Mouse (Mus musculus) hindbrain, embryonic 10.5 days (tissue): ENCODE results near the gene Catsper4. TPM values are rescaled to one million over a fixed set of nuclear protein-coding genes. Genes with fewer than 3 reads are reported as not detected.
A peak's percentile ranks its signal among the peaks of the same experiment; 100 is the strongest.
"Not testable (repeated sequence)": the region's sequence is repeated elsewhere in the genome, so short reads cannot be mapped to it uniquely, and the experiment has no call there.

Experiments
- DNase-seq: peaks from one replicate; pipeline ENCODE4 v3.0.0-alpha.2; 2017; ENCODE audit warnings: low spot score
- H3K27ac ChIP-seq: fragments of 300-500 bp; sonication (generic); 2 replicates; pipeline ENCODE4 v1.5.1; 2016; ENCODE audit warnings: mild to moderate bottlenecking, moderate library complexity
- H3K27me3 ChIP-seq: fragments of 300-500 bp; sonication (generic); 2 replicates; pipeline ENCODE4 v1.6.1; 2016; ENCODE audit warnings: mild to moderate bottlenecking; ENCODE audit not compliant: poor library complexity, insufficient read depth, severe bottlenecking
- H3K36me3 ChIP-seq: fragments of 300-500 bp; sonication (generic); 2 replicates; pipeline ENCODE4 v1.6.1; 2016; ENCODE audit warnings: mild to moderate bottlenecking, moderate library complexity
- H3K4me1 ChIP-seq: fragments of 300-500 bp; sonication (generic); replicated peaks from 2 replicates; pipeline ENCODE4 v1.6.1; 2016; ENCODE audit warnings: mild to moderate bottlenecking
- H3K4me3 ChIP-seq: fragments of 300-500 bp; sonication (generic); 2 replicates; pipeline ENCODE4 v1.5.1; 2016; ENCODE audit warnings: mild to moderate bottlenecking, moderate library complexity
- H3K9me3 ChIP-seq: fragments of 300-500 bp; sonication (generic); 2 replicates; pipeline ENCODE4 v1.6.1; 2016; ENCODE audit warnings: mild to moderate bottlenecking, moderate library complexity
- WGBS: fragments of 180-500 bp; shearing (Covaris S2); methylation state at CpG from one replicate; pipeline ENCODE4 v1.1.7; 2016; 5-methylcytosine and 5-hydroxymethylcytosine counted together
- polyA plus RNA-seq: library from polyadenylated mRNA; unstranded; fragments of >200 nt; fragmentation: Nextera tagmentation; extraction: Ambion mirVana; gene quantifications from 2 replicates; pipeline ENCODE4 v1.2.1, GENCODE M21; 2016

Gene Catsper4
- not detected in 2 replicates for polyA plus RNA-seq

GRCm38 (mm10) chr4:134227194-134227593 is at the start of gene Catsper4:
TSS of gene Catsper4 (minus strand) at chr4:134227383.
- 76% methylated on average over 8 of the region's 8 CpGs for WGBS
- DNase-seq, result no peak
- H3K4me3 ChIP-seq, result no peak within 1 kb of the TSS; the same call in 1 of the 2 replicates
- H3K36me3 ChIP-seq, result no peaks in the 10 kb centered on the region
- H3K4me1 ChIP-seq, result peaks cover 14% of the 10 kb centered on the region
- H3K9me3 ChIP-seq, result no peaks in the 10 kb centered on the region
- no peak within 1 kb of the TSS for H3K27ac ChIP-seq
- H3K27me3 ChIP-seq, result 0 out of 2 replicates have a peak, but pooled peaks cover 3% of the 10 kb centered on the region

DNA sequence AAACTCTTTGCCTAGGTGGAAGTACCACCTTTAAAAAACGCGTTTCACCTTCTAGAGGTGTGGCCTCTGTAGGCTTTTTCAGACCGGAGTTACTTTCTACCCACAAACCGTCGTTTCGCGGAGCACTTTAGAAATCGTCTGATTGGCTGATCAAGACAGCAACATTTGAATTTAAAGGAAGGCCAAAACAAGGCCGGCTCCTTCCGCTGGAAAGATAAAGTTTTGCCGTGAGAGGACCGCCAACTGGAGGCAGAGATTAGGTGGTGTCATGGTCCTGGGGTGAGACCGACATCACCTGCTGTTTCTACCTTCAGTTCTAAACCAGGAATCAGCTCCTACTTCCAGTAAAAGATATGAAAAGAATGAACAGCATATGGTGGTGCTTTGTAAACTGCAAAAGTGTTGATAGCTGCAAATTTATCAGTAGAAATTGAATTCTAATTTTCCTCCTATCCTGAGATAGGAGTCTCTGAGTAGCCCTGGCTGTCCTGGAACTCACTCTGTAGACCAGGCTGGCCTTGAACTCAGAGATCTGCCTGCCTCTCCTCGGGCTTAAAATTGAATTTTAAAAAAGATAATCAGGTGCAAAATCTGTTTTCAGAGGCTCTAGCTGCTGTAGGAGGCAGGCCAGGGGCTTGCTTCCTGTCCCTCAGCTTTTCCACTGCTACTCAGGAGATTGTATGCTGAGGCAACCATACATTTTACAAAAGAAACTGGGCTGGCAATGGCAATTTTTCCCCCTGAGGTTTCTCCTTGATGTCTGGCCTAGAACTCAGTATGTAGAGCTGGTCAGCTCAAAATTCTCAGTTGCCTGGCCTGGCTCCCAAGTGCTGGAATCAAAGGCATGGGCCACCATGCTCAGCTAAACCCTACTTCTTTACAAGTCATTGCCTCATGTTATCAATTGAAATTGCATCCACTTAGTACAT is 46.5 kb upstream of the Catsper4 start:
- peak overlapping the region; percentile 31 for H3K4me3 ChIP-seq
- WGBS, result 8% methylated on average over 14 of the region's 14 CpGs
- no peaks in the 10 kb centered on the region for H3K9me3 ChIP-seq
- DNase-seq, result no peak
- H3K27ac ChIP-seq, result no peak overlapping the region
- H3K4me1 ChIP-seq, result peaks cover 13% of the 10 kb centered on the region
- H3K27me3 ChIP-seq, result no peaks in the 10 kb centered on the region
- peaks cover 33% of the 10 kb centered on the region for H3K36me3 ChIP-seq

- Histone ChIP-seq H3K4me1 (peaks cover 13% of the 10 kb centered on the region), H3K4me3 (peak overlapping the region; percentile 31), H3K27me3 (no peaks in the 10 kb centered on the region), H3K27ac (no peak overlapping the region), H3K9me3 (no peaks in the 10 kb centered on the region), H3K36me3 (peaks cover 25% of the 10 kb centered on the region)
- 34% methylated on average over 13 of the region's 13 CpGs for WGBS
- no peak for DNase-seq
Observed at GRCm38 (mm10) chr4:134272731-134273416, 45.7 kb upstream of the Catsper4 start.

DNA sequence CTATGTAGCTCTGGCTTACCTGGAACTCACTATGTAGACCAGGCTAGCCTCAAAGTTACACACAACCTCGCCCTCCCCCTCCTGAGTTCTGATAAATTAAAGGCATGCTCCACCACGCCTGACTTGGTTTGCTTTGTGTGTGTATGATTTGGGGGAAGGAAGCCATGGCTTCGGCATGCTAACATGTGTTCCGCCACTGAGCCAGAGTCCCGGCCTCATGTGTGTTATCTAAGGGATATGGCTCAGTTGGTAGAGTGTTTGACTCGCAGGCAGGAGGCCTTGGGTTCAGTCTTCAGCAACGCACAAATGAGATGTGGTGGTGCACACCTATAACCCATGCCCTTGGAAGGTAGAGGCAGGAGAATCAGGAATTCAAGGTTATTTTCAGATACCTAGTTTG is 44.8 kb upstream of the Catsper4 start:
- Histone ChIP-seq H3K4me3 (no peak overlapping the region), H3K9me3 (no peaks in the 10 kb centered on the region), H3K27ac (no peak overlapping the region), H3K4me1 (peaks cover 13% of the 10 kb centered on the region), H3K36me3 (peaks cover 16% of the 10 kb centered on the region), H3K27me3 (no peaks in the 10 kb centered on the region)
- no peak for DNase-seq
- 83% methylated on average over 7 of the region's 7 CpGs for WGBS

- not testable (repeated sequence) for H3K9me3 ChIP-seq, DNase-seq, H3K27me3 ChIP-seq, H3K36me3 ChIP-seq, H3K4me3 ChIP-seq, H3K27ac ChIP-seq
- H3K4me1 ChIP-seq, result peaks cover 17% of the 10 kb centered on the region
Observed at GRCm38 (mm10) chr4:134269622-134270021, 42.4 kb upstream of the Catsper4 start.

DNA sequence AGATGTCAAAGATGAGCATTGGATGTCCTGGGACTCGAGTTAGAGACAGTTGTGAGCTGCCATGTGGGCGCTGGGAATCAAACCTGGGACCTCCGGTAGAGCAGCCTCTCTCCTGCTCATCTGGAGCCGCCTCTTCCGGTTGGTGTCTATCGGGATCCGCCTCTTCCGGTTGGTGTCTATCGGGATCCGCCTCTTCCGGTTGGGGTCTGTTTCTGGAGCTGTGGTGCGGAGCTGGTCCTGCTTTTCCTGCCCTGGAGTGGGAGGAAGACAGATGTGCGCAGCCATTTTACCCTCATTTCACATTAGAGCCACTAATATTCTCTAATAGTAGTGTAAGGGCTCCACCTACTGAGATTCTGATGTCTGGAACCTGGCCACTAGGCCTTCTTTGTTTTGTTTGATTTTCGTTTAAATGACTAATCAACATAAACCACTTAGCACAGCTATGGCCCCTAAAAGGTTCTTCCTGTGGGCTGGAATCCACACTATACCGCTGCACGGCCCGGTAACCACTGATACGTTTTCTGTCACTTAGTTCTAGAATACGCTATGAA is 41.0 kb upstream of the Catsper4 start:
- no peaks in the 10 kb centered on the region for H3K36me3 ChIP-seq
- peaks cover 13% of the 10 kb centered on the region for H3K4me1 ChIP-seq
- WGBS, result 89% methylated on average over 19 of the region's 19 CpGs
- H3K27me3 ChIP-seq, result no peaks in the 10 kb centered on the region
- H3K9me3 ChIP-seq, result no peaks in the 10 kb centered on the region
- DNase-seq, result no peak
- H3K27ac ChIP-seq, result no peak overlapping the region
- H3K4me3 ChIP-seq, result no peak overlapping the region

GRCm38 (mm10) chr4:134265860-134266585 is 38.8 kb upstream of the Catsper4 start:
- no peaks in the 10 kb centered on the region for H3K9me3 ChIP-seq
- no peaks in the 10 kb centered on the region for H3K27me3 ChIP-seq
- H3K36me3 ChIP-seq, result no peaks in the 10 kb centered on the region
- H3K4me1 ChIP-seq, result 0 out of 2 replicates have a peak, but pooled peaks cover 4% of the 10 kb centered on the region
- no peak overlapping the region for H3K4me3 ChIP-seq
- no peak overlapping the region for H3K27ac ChIP-seq
- 66% methylated on average over 9 of the region's 9 CpGs for WGBS
- no peak for DNase-seq

- no peaks in the 10 kb centered on the region for H3K27me3 ChIP-seq
- H3K36me3 ChIP-seq, result no peaks in the 10 kb centered on the region
- no peak overlapping the region for H3K4me3 ChIP-seq
- 30% methylated on average over 6 of the region's 6 CpGs for WGBS
- H3K9me3 ChIP-seq, result no peaks in the 10 kb centered on the region
- no peak overlapping the region for H3K27ac ChIP-seq
- peak; percentile 58 for DNase-seq
- peaks cover 11% of the 10 kb centered on the region for H3K4me1 ChIP-seq
Observed at GRCm38 (mm10) chr4:134263191-134263590, 36.0 kb upstream of the Catsper4 start.

DNA sequence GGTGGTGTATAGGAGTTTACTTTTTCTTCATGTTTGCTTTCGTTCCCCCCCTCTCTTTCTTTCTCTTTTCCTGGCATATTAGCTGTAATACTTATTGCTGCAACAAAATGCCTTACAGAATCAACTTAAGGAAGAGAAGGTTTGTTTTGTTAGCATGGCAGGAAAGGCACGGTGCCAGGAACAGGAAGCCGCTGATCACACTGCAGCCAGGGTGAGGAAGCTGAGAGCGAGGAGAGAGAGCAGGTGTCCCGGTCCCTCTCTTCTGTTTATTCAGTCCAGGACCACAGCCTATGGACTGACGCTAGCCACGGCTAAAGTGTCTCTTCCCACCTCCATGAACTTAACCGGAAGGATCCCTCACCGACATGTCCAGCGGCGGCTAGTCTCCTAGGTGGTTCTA is 31.2 kb upstream of the Catsper4 start:
- no peak overlapping the region for H3K4me3 ChIP-seq
- no peak overlapping the region for H3K27ac ChIP-seq
- WGBS, result 73% methylated on average over 11 of the region's 11 CpGs
- no peaks in the 10 kb centered on the region for H3K36me3 ChIP-seq
- no peak for DNase-seq
- H3K9me3 ChIP-seq, result no peaks in the 10 kb centered on the region
- H3K27me3 ChIP-seq, result peaks cover 29% of the 10 kb centered on the region
- peaks cover 55% of the 10 kb centered on the region for H3K4me1 ChIP-seq

DNA sequence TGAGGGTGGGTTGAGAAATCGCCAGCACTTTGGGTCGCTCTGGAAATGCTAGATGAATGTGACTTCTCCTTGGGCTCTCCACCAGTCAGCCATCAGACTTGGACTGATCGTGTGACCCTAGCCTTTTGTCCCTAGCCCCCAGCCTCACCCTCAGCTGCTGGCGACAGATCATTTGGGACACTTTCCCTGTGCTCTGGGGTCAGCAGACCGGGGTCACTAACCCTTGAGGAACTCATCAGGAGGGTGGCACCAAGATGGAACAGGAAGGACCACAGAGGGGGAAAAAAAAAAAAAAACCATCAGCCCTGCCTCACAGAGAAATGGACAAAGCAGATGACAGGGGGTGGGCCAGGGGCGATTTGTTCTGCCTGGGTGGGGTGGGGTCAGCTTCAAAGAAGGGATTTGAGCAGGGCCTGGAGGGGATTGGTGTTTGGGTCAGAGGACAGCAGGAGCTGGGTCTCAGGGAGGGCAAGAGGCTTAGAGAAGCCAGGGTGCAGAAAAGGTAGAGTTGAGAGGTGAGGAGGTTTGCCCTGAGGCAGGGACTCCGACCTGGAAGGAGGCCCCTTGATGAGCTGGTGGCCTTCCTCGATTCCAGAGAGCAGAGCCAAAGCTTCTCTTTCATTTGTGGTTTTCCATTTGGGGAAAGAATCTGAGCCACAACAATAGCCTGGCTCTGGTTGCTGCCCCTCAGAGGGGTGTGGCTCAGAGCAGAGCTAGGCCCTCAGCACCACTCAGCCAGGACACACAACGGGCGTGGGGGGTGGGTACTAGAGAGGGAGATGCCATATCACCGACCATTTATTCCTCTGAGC is 30.2 kb upstream of the Catsper4 start:
- DNase-seq, result peak; percentile 62
- H3K9me3 ChIP-seq, result no peaks in the 10 kb centered on the region
- H3K36me3 ChIP-seq, result no peaks in the 10 kb centered on the region
- peaks cover 64% of the 10 kb centered on the region for H3K4me1 ChIP-seq
- peak overlapping the region; percentile 35 for H3K4me3 ChIP-seq
- 3% methylated on average over 11 of the region's 11 CpGs for WGBS
- peaks cover 38% of the 10 kb centered on the region for H3K27me3 ChIP-seq
- peak overlapping the region; percentile 83 for H3K27ac ChIP-seq

DNA sequence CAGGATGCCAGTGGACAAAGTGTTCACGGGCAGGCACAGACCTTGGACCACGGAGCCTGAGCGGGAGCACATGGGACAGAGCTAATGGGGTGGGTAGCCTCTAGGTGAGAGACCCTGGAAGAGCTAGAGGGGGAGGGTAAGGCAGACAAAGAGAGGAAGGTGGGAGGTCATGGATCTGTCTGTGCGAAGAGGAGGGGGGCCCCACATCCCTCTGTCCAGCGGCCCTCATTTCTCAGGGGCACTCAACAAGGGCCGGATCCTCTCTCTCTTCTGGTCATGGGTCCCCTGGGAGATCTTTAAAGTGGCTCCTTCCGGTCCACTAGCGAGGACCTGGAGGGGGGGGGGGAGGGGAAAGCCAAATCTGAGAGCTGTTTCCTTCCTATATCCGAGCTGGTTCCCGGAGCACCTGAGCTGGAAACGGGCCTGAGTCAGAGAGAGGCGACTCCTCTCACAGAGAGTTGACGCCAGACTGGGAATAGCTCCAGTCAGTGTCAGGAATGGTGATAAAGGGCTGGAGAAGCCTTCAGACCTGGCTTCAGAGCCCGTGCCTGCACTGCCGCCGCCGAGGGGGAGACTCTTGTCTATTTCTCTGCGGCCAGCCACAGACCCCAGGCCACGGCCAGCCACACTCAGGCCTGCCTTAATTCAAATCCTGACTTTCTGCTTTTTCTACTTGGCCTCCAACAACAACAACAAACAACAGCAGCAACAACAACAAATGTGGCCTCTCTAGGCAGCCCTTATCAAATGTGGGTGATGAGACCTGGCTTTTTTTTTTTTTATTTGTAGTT is 29.4 kb upstream of the Catsper4 start:
- Histone ChIP-seq H3K27me3 (peaks cover 46% of the 10 kb centered on the region), H3K4me3 (peak overlapping the region; percentile 35), H3K36me3 (no peaks in the 10 kb centered on the region), H3K4me1 (peaks cover 72% of the 10 kb centered on the region), H3K27ac (peak overlapping the region; percentile 83), H3K9me3 (no peaks in the 10 kb centered on the region)
- peak; percentile 48 for DNase-seq
- 3% methylated on average over 19 of the region's 19 CpGs for WGBS
